Mouse (Mus musculus): Measurements from ENCODE around the gene Gm45062.

The Gm45062 gene

GRCm38 (mm10) chr6:8370624-8371023 lies 111.4 kb downstream of the Gm45062 start:
- peak; percentile 22 for DNase-seq

- no peak for DNase-seq
These were observed 113.8 kb downstream of the Gm45062 start for GRCm38 (mm10) chr6:8373051-8373450.

DNA sequence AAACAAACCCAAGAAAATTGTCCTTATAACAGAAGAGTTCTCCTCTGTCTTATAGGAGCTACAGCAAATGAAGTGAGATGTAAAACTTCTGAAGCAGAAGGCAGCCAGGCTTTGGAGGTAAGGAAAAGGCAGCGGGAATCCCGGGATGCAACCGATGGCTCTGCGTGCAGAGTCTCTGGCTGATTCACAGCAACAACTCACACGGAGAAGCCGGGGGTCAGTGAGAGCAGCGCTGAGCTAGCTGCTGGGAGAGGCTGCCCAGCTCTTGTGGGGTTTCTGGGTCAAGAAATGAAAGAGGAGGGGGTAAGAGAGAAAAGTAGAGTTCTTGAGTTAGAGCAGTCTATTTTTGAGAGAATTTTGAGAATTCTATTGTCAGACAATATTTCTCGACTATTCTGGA lies 114.6 kb downstream of the Gm45062 start:
- DNase-seq: no peak

- no peak for DNase-seq
These were observed 115.0 kb downstream of the Gm45062 start for GRCm38 (mm10) chr6:8374290-8374689.

GRCm38 (mm10) chr6:8374712-8375111 lies 115.5 kb downstream of the Gm45062 start:
- no peak for DNase-seq

DNA sequence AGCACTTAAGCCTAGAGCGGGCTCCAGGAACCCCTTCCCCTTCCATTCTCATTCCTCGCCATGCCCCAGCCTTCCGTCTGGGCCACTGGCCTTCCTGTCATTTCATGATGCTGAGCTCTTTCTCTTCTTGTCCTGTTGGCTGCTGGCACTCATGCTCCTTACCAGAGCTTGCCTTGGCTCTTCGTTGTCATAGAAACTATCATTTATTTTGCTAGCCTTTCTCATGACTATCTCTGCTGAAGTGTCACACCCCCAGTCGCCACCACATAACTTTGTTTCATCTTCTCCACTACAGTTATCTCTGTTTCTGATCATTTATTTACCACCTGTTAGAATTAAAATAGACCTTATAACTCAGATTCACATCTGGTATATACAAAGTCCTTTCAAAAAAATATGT lies 117.1 kb downstream of the Gm45062 start:
- DNase-seq: no peak

- no peak for DNase-seq
These were observed 118.4 kb downstream of the Gm45062 start for GRCm38 (mm10) chr6:8377667-8378066.

GRCm38 (mm10) chr6:8389307-8389706 lies 130.1 kb downstream of the Gm45062 start:
- DNase-seq: no peak

GRCm38 (mm10) chr6:8390296-8390695 lies 131.0 kb downstream of the Gm45062 start:
- DNase-seq: no peak

DNA sequence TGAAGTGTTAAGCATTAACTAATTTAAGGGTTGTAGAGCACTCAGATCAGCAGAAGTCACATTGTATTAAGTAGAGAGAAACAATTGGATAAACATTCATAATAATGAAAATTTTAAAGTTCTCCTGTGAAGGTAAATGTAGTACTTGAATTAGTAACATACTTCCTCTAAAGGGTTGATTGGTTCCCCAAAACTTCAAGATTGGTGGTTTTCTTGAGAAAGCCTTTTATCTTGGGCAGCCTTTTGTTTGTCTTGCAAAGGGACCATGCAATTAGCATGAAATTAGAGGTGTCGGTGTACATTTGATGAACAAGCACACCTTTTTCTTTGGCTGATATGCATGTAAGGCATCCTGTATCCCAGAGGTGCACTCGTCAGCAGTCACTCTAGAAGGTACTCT lies 131.7 kb downstream of the Gm45062 start:
- no peak for DNase-seq

DNA sequence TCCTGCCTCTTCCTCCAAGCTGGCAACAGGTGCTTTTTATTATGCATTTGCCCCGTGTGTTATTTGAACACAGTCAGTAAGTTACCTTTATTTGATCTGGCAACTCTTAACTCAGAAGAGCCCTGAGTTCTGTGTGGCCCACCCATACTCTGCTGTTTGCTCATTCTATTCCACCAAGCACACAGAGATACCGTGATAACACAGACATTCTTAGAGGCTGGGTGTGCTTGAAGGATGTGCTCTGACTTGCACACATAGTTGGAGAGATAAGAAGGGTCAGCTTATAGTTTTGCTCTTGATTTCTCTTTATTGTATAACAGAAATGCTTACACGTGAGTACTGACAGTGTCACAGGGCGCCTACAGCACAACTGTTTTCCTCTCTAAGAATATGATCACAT lies 133.8 kb downstream of the Gm45062 start:
- no peak for DNase-seq

DNA sequence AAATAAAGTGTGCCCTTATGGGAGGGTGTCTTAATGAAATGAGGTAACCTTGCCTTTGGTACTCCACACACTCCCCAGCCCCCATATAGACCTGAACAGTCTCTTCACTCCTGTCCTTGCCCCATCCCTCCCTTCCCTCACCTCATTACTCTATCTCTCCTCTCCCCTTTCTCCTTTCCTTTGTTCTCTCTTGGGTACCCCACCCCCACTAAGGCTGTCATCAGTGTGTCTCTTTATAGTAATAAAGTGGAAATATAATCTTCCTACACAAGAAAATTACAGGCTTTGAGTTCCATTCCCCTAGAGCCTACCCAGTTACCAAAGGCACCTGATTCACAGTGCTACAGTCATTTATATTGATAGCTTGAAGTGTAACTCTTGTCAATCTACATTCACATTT lies 134.8 kb downstream of the Gm45062 start:
- no peak for DNase-seq

DNA sequence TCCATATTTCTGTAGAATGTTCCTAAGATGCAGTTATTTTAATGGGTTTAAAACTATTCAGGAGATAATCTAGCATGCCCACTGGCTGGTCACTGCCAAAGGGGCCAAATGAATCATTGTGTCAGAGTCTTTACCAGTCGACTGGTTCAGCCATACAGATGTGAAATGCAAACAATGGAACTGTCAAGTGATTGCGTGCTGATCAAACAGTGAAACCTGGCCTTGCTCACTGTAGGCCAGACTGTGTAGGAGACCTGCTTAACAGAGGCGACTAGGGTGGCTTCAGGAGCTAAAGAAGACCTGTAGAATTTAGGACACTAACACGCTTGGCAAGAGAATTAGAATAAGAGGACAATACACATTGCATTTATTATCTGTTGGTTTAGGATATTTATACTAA lies 135.8 kb downstream of the Gm45062 start:
- DNase-seq: no peak

GRCm38 (mm10) chr6:8397252-8397651 lies 138.0 kb downstream of the Gm45062 start:
- no peak for DNase-seq

- DNase-seq: no peak
These were observed 140.5 kb downstream of the Gm45062 start for GRCm38 (mm10) chr6:8399710-8400109.

GRCm38 (mm10) chr6:8403127-8403526 lies 143.9 kb downstream of the Gm45062 start:
- DNase-seq: no peak

- no peak for DNase-seq
These were observed 146.6 kb downstream of the Gm45062 start for GRCm38 (mm10) chr6:8405844-8406243.

GRCm38 (mm10) chr6:8408332-8408731 lies 149.1 kb downstream of the Gm45062 start:
- DNase-seq: no peak

- no peak for DNase-seq
These were observed 150.6 kb downstream of the Gm45062 start for GRCm38 (mm10) chr6:8409865-8410264.

GRCm38 (mm10) chr6:8412845-8413598 lies 153.8 kb downstream of the Gm45062 start:
- no peak for DNase-seq

DNA sequence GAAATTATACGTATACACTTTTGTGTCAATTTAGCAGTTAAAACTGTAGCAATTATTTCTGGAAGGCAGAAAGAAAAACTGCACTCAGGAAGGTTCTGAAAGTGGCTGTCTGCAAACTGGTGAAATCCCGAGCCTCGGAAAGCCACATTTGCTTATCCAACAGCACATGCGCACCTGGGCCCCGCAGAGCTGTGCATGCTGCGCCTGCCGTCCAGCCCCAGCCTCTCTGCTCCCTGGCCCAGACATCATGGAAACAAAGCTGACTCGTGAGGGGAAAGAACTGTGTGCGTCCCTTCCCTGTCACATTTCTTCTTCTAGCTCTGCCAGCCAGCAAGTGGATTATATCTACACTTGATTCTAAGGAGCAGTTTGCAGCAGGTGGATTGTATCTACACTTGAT lies 154.8 kb downstream of the Gm45062 start:
- DNase-seq: peak; percentile 7

GRCm38 (mm10) chr6:8415823-8416222 lies 156.6 kb downstream of the Gm45062 start:
- no peak for DNase-seq

DNA sequence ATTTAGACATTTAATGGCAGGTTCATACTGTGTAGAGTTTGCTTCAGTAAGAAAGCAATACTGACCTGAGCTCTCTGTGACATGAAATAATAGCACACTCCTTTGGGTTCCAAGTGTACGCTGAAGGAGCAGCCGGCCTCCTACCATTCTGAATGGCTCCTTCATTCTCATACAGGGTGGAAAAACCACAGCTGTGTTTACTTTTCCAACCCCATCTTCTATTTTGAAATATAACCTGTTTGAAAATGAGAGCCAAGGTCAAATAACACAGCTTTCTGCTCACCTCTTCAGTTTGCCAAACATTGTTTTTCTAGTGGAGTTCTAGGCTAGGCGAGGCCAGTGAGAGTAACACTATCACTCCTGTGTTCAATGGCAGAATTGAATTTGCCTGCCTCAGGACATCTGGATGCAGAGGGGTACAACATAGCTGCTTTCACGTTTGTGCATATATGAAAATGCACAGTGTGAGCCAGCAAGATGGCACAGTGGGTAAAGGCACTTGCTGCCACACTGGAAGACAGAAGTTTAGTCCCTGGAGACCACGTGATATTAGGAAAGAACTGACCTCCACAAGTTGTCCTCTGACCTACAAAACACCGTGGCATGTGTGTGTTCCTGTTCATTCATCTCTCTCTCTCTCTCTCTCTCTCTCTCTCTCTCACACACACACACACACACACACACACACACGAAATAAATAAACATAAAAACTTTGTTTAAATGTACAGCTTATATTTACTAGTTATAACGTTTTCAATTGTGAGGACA lies 157.7 kb downstream of the Gm45062 start:
- DNase-seq: no peak

GRCm38 (mm10) chr6:8419485-8420186 lies 160.4 kb downstream of the Gm45062 start:
- no peak for DNase-seq
